Mouse (Mus musculus) R1 (cell line): ENCODE measurements around the gene Obscn.
A peak's percentile ranks its signal among the peaks of the same experiment; 100 is the strongest.

Source experiments
- DNase-seq: peaks from one replicate; pipeline ENCODE4 v3.0.0-alpha.2; 2018; ENCODE audit warnings: low read depth, low spot score

The Obscn gene

DNA sequence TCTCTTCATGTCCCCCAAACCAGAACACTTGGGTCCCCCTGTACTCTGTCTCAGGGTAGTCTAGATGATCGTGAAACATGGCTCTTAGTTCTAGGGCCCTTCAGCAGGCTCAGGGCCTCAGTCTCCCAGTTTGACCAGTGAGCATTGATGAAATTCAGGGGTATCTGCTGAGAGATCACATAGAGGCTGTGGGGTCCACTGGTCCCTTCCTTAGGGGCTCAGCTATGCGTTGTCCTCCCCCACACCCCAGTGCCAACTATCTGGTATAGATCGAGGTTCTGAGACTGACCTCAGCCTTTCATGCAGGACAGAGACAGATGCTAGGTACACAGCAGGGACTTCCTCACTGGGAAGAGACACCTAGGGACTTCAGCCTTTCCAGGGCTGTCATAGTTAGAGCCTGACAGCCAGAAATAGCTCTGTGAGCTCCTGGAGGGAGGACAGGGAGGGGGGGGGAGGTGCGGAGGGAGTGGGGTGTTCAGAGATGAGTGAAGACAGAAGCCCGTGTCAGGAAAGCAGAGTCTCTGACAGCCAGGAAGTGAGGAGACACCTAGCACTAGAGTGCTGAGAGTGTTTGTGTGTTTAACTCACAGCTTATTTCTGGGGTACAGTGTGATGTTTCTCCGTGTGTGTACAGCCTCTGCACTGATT is 152.4 kb downstream of the Obscn start:
- DNase-seq, result no peak

DNA sequence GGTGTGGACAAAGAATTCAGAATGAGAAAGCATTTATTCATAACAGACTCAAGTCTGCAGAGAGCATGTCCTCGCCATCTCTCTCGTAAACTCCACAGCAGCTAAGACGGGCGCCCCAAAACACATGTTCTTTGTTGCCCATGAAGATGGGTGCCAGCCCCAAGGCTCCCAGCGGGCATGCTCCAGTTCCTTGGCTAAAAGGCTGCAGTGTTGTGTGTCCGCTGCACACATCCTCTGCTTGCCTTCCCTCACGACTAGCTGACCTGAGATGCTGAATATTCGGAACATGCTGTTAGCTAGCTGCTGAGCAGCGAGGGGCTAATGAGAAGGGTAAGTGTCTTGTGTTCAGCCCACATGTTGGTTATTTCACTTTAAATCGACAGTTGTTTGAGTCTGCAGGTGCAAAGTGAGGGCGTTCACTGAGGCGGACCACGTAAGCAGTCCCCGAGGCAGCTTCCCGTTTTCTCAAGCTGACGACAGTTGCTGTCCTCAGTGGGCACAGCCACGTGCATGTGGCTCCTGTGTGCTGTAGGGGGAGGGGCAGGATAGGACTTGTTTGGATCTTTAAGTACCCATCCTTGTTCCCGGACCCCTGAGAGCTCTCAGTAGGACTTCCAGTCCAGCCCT is 153.6 kb downstream of the Obscn start:
- no peak for DNase-seq

DNA sequence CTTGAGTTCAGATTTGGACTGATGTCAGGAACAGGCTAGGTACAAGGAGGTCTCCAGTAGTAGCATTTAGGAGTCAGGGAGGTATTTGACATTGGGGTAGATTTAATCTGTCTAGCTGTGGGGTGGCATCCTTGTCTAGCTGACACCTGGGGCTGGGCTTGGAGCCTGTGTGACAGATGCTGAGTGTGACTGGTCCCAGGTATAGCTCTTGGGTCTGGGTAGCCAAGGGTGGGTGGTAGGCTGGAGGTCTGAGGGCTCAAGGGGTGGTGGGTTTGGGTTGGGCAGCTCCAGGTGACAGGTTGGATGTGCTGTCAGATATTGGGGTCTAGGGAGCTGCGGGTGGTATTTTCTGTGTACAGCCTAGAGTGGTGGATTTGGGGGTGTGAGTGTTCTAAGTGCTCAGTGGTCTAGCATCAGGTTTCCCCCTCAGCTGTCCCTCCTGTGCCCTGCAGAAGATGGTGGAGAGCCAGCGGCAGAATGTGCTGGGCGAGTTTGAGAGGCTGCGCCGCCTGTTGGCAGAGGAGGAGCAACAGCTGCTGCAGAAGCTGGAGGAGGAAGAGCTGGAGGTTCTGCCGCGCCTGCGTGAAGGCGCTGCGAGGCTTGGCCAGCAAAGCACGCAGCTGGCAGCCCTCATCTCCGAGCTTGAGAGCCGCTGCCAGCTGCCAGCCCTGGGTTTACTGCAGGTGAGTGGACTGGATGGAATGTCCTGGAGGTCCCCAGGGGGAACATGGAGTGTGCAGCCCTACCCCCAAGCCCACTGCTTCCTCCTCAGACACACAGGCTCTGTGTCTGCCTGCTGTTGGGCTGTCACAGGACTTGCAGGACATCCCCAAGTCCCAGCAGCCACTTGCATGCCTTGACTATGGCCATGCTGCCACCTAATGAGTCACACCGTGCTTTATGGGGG is 154.4 kb downstream of the Obscn start:
- peak; percentile 66 for DNase-seq

DNA sequence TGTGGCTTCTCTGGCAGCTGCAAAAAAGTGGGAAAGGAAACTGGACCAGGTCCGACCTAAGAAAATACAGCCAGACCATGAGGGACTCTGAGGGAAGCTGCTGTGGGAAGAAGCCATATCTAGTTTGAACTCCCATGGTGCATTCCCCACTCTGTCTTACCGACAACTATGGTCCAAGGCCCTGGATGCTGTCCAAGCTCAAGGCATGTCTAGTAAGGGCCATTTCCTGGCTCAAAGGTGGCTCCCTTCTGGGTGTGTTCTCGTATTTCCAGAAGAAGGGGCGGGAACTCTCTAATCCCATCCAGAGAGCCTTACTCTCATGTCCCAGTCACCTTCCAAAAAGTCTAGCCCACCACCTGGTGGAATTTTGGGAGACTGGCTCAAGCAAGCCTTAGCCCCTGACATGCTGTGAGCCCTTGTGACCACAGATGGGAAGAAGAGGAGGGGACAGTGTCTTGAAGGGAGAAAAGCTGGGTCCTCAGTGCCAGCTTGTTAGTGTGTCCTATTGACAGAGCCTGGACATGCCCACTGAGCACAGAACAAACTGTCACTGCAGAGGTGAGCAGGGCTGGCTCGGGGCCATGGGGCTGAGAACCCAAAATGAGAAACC is 155.7 kb downstream of the Obscn start:
- peak; percentile 32 for DNase-seq

DNA sequence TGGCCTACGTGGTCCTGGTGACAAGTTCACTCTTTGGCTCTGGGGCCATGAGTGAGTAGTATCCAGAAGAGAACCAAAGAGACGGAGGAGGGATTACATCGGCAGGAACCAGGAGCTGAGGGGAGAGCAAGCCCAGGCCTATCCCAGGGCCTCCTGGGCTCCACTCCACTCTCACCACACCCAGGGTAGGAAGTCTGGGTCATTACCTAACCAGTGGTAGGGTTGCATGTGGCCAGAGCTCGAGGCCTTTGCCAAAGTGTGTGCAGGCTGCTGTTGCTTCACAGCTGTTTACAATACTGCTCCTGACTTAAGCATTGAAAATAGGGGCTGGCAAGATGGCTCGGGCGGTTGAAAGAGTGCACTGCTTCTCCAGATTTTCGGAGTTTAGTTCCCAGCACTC is 156.5 kb downstream of the Obscn start:
- no peak for DNase-seq

DNA sequence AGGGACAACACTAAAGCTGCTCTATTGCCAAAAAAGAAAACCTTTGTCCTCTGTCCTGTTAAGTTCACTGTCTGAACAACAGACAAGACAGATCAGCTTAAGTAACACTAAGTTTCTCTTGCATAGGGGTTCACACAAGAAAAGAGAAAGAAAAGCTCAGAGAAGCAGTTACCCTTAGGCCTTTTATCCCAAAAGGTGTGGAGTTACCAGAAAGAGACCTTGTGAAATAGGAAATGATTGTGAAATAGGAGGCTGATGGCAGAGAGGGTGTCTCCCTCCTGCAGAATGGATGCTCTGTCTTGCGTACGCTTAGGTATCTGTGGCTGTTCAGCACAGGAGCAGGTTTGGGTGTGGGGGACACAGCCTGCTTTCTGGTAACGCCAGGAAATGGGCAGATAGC is 157.0 kb downstream of the Obscn start:
- no peak for DNase-seq

DNA sequence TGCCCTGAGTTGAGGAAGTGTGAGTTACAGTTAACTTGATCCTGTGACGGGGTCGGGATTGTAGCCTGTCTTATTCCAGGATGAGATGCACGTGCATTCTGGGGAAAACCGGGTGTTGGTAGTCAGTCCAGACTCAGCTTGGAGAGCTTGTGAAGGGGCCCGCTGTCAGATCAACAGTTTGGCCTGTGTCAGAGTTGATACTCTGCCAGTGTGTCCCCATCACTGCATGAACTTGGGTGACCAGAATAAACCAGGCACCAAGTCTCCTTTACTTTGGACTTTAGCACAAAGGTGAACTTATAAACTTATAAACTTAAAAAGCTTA is 157.5 kb downstream of the Obscn start:
- DNase-seq, result peak; percentile 25

DNA sequence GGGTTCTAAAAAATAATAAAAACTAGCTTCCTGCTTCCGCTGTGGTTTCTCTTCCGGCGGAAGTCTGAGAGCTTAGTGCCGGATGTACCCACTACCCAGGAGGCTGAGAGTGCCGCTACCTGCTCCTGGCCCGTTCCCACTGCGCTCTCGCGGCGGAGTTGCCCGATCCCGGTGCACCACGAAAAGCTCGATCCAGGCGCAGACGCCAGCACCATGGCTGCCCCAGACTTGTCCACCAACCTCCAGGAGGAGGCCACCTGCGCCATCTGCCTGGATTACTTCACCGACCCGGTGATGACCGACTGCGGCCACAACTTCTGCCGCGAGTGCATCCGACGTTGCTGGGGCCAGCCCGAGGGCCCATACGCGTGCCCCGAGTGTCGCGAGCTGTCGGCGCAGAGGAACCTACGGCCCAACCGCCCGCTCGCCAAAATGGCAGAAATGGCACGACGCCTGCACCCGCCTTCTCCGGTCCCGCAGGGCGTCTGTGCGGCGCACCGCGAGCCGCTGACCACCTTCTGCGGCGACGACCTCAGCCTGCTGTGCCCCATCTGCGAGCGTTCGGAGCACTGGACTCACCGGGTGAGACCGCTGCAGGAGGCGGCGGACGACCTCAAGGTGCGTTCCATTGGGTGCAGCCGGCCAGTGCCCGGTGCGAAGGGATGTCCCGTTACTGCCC is 158.0 kb downstream of the Obscn start, which contains the start of gene Trim11:
Gene Trim11 (plus strand): TSS at position 67 of the 679 bp plus-strand sequence.
- peak; percentile 89 for DNase-seq

DNA sequence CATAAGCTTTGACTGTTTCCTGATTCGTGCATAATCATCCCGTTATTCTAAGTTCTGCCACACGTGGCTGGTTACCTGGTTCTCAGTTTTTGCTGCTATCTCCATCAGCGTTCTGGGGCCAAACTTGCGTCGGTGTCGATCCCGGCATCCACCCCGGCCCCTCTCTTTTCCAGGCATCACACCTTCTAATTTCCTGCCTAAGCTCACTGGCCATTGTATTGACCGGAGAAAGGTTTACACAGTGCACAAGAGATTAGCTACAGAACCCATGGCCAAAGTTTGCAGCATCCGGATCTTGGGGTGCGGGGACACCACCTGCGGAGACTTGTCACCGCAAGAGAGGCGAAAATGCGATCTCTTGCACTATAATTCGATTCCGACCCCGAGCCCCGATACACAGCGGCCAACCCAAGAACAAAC is 158.6 kb downstream of the Obscn start:
- no peak for DNase-seq

DNA sequence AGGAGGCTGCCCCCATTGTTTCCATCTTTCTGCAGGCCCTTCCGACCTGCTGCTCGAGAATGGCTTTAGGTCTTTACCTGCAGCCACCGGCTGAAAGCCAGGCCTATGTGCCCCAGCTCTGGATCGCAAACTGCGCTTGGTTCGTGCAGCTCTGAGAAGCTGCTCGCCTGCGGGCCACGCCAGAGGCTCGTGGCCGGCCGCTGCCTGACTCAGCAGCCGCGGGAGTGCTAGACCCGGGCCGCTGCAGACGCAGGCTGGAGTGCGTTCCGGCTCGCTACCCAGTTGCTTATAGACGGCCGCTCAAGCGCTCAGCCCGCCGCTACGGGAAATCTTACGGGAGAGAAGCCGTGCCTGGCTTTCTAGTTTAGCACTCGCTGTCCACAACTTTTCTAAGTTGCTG is 159.1 kb downstream of the Obscn start:
- peak; percentile 44 for DNase-seq

DNA sequence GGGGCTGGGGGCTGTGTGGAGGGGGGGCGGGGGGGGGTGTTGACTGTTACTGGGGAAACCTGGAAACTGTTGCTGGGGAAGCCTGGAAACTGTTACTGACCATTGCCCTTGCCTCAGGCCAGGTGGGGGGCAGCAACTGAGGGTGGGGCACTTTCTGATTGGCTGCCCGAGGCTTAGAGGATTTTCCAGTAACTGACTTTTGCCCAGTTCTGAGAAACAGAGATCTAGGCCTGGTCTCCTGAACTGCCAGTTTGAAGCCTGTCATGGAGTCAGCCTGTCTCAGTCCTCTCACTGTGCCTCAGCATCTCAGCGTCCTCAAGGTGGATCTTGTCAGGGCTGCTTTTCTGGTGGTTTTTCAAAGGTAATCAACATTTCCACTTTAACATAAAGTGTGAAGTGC is 161.8 kb downstream of the Obscn start:
- DNase-seq, result no peak

DNA sequence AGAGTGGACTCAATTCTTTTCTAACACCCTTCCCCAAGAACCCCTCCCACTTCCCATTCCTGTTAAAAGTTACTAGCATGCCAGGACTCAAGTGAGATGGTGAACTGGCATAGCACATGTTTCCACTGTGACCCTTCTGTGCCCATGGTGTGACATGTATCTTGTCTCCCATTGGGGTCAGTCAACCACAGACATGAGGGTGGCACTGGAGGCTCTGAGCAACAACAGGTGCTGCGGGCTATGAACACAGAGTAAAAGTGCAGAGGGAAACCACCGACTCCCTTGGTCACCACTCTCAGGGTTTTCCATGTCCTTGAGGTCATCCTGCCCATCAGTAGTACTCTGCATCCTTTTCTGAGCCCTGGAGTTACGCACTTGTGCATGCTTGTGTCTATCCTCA is 164.4 kb downstream of the Obscn start:
- DNase-seq, result no peak

DNA sequence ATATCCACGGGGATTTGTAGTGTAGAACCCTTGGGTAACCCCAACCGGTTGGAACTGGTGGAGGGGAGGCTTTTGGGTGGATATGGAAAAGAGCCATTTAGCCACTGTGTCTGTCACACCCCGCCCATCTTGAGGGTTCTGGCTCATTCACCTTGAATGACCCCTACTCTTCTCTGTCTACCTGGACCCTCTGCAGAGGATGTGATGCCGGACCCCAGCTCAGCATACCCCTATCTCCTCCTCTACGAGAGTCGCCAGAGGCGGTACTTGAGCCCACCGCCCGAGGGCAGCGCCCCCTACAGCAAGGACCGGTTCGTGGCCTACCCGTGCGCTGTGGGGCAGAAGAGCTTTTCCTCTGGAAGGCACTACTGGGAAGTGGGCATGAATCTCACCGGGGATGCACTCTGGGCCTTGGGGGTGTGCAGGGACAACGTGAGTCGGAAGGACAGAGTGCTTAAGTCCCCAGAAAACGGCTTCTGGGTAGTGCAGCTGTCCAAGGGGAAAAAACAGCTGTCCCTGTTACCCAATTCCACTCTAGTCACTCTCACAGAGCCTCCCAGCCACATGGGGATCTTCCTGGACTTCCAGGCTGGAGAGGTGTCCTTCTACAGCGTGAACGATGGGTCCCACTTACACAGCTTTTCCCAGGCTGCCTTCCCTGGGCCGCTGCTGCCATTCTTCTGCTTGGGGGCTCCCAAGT is 165.2 kb downstream of the Obscn start:
- peak; percentile 29 for DNase-seq

DNA sequence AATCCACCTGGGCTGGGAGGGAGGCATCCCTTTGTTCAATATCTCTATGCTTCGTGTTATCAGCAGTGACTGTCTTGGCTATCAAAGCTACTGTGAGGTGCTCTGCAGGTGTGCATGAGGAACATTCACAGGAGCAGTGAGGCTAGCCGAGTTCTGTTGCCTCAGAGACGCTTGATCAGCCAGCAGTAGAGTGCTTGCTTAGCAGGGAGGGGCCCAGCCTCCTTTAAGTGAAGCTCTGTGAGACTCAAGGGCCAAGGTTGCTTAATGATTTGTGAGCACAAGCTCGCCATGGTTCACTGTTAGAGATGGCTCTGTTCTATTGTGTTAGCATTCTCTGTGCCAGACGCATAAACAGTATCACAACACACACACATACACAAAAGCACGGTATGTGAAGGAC is 166.5 kb downstream of the Obscn start:
- DNase-seq, result no peak

DNA sequence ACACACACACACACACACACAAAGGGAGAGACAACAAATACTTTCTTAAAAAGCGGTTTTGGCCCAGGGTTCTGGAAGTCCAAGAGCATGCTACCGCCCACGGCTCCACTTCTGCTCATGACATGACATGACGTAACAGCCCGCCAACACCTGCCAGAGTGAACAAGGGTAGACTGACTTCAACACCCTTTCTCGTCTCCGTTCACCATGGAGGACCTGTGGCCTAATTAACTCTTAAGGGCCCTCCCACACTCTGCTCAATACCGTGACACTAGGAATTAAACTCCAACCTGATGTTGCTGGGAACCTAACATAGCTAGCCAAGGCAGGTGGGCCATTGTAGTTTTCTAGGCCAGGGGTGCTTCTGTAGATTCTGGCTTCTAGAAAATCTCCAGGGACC is 167.2 kb downstream of the Obscn start:
- DNase-seq, result no peak

DNA sequence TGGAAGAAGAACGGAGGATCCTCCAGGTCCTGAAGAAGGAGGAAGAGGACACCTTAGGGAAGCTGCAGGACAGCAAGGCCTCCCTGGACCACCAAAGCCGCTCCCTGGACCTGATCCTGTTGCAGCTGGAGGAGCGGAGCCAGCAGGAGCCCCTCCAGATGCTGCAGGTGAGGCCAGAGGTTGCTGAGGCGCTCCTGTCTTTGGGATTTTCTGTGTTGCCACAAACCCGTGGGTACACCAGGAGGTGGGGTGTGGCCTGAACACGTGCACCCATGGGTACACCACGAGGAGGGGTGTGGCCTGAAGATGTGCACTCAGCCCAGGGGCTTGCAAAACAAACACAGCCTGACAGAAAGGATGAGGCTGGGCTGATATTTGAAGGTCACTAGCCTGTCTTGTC is 167.7 kb downstream of the Obscn start:
- DNase-seq, result no peak

DNA sequence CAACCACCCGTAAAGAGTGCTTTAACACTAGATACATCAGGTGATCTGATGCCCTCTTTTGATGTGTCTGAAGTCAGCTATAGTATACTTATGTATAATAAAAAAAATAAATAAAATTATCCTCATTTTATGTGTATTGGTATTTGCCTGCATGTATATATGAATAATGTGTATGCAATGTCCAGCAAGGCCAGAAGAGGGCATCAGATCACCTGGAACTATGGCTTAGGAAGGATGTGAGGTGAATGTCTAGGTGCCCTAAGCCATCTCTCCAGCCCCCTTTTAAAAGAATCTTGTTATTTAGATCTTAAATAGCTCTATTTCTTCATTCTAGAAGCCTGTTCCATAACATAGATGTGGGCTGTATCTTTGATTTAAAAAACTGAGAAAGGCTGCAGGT is 168.9 kb downstream of the Obscn start:
- peak; percentile 49 for DNase-seq

DNA sequence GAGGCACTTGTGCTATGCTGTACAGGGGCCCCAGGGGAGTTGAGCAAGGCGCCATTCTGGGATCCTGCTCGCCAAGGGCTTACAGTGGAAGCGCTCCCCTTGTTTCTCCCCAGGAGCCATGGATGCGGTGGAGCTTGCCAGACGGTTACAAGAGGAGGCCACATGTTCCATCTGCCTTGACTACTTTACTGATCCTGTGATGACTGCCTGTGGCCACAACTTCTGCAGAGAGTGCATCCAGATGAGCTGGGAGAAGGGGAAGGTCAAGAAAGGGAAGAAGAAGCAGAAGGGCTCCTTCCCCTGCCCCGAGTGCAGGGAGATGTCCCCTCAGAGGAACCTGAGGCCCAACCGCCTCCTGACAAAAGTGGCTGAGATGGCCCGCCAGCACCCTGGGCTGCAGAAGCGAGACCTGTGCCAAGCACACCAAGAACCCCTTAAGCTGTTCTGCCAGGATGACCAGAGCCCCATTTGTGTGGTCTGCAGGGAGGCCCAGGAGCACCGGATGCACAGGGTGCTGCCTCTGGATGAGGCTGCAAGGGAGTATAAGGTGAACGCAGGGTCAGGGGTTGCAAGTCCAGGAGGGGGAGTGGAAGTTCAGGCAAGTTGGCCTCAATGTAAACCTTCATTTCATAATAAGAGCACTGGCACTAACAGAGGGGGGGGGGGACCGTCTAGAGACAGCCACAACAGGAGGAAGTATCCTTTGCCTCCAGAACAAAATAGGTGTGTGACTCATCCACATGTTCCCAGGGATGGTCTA is 171.0 kb downstream of the Obscn start:
- peak; percentile 57 for DNase-seq

DNA sequence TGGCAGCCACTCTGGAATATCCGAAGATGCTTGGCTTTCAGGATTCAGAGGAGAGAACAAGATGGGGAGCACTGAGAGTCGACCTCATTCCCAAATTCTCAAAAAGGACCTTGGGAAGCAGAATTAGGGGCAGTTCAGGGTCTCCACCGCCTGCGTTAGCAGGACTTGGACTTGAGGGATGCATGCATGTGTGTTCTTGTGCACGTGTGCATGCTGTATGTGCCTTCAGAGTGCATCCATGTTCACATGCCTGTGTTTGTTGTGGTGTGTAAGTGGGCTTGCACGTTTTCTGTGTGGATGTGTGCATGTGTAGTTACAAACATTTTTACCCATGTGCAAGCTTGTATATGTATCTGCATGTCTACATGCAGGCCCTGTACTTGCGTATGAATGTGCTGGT is 172.0 kb downstream of the Obscn start:
- DNase-seq, result no peak

DNA sequence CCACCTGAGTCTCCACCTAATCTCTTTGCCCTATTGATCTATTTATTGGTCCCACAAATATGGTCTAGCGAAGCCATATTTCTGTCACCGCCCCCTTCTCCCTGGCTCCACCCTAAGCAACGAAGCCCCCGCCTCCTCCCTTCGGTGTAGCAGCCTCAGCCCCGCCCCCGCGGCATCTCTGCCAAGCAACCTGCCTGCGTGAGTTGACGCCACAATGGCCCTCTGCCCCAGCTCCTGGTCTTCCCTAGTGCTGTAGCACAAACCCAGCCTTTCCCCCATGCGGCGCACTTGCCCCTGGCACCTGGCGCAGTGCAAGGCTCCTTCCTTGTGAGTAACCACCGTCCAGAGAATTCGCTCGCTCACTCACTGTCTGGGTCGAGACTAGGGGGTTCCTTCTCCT is 172.7 kb downstream of the Obscn start:
- DNase-seq, result peak; percentile 74
